Mouse (Mus musculus) hindbrain, embryonic 13.5 days (tissue): ENCODE results near the gene Auts2. TPM values are rescaled to one million over a fixed set of nuclear protein-coding genes. Genes with fewer than 3 reads are reported as not detected.

Source experiments
- ATAC-seq: fragments of 200-750 bp; cut with Nextera tagmentation; 2 replicates; pipeline ENCODE4 v1.8.0; 2017; ENCODE audit warnings: moderate TSS enrichment; ENCODE audit not compliant: low FRiP score
- H3K27ac ChIP-seq: fragments of 300-500 bp; sonication (generic); 2 replicates; pipeline ENCODE4 v1.5.1; 2015; ENCODE audit warnings: inconsistent platforms, mild to moderate bottlenecking, moderate library complexity
- H3K27me3 ChIP-seq: fragments of 300-500 bp; sonication (generic); 2 replicates; pipeline ENCODE4 v1.6.1; 2015; ENCODE audit warnings: mild to moderate bottlenecking, inconsistent platforms
- H3K36me3 ChIP-seq: fragments of 300-500 bp; sonication (generic); 2 replicates; pipeline ENCODE4 v1.6.1; 2015; ENCODE audit warnings: mild to moderate bottlenecking, inconsistent platforms
- H3K4me1 ChIP-seq: fragments of 300-500 bp; sonication (generic); replicated peaks from 2 replicates; pipeline ENCODE4 v1.6.1; 2015; ENCODE audit warnings: inconsistent platforms
- H3K4me2 ChIP-seq: fragments of 300-500 bp; sonication (generic); 2 replicates; pipeline ENCODE4 v1.6.1; 2015; ENCODE audit warnings: inconsistent platforms, mild to moderate bottlenecking, moderate library complexity
- H3K4me3 ChIP-seq: fragments of 300-500 bp; sonication (generic); 2 replicates; pipeline ENCODE4 v1.5.1; 2015; ENCODE audit warnings: mild to moderate bottlenecking, inconsistent platforms
- H3K9ac ChIP-seq: fragments of 300-500 bp; sonication (generic); 2 replicates; pipeline ENCODE4 v1.6.1; 2015; ENCODE audit warnings: mild to moderate bottlenecking, inconsistent platforms
- H3K9me3 ChIP-seq: fragments of 300-500 bp; sonication (generic); 2 replicates; pipeline ENCODE4 v1.6.1; 2016; ENCODE audit warnings: inconsistent platforms
- WGBS: fragments of 180-500 bp; shearing (Covaris S2); methylation state at CpG from one replicate; pipeline ENCODE4 v1.1.7; 2015; 5-methylcytosine and 5-hydroxymethylcytosine counted together
- polyA plus RNA-seq: library from polyadenylated mRNA; unstranded; fragments of >200 nt; fragmentation: Nextera tagmentation; extraction: Ambion mirVana; gene quantifications from 2 replicates; pipeline ENCODE4 v1.2.1, GENCODE M21; 2015

Gene Auts2
- polyA plus RNA-seq, 1 experiment from 2014 or later = 89.9 TPM

DNA sequence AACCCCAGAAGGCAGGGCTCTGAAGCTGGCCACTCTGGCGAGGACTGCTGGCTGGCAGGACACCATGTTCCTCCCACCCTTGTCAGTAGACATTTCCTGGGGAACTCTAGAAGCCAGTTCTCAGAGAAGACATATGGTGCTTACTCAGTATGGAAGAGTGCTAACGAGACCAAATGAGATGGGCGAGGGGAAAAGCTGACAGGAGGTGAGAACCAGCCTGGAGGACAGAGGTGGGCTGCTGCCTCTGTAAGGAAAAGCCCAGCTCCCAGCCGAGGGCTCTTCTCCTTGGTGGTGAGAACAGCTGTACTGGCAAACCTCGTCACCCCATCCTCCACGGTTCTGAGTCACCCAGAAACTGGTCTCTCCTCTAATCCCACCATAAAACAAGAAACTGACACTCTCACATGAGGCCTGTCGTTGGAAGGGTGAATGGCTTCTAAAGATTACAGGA is 729.8 kb downstream of the Auts2 start:
- no peak for ATAC-seq
- Histone ChIP-seq H3K4me2 (no peak overlapping the region), H3K9me3 (no peaks in the 10 kb centered on the region), H3K27ac (no peak overlapping the region; the same call in 1 of the 2 replicates), H3K4me3 (no peak overlapping the region), H3K27me3 (no peaks in the 10 kb centered on the region), H3K9ac (no peak overlapping the region), H3K36me3 (no peaks in the 10 kb centered on the region), H3K4me1 (peaks cover 26% of the 10 kb centered on the region)
- WGBS = 78% methylated on average over 7 of the region's 7 CpGs

DNA sequence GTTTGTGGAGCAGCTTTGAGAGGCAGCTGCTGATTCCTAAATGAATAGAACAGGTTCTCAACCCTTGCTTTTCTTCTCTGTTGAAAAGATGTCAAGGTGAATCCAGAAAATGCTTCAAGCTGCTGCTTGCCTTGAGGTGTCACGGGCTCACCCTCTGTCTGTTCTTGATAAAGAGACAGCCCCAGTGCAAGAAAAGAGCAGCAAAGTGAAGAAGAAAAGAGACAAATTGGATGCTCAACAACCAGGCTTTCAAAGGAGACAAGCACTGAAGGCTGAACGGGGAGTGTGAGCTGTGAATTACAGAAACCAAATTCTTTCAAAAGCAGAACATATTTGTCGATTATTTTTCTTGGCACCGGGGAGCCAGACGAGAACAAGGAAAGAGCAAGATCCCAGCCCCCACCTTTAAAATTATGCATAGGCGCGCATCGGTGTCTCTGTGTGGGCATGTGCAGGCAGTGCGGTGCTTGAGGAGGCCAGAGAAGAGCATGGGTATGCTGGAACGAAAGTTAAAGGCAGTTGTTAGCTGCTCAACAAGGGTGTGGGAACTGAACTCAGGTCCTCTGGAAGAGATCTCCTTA is 730.6 kb downstream of the Auts2 start:
- H3K36me3 ChIP-seq = no peaks in the 10 kb centered on the region
- H3K9ac ChIP-seq = no peak overlapping the region
- no peak overlapping the region for H3K4me3 ChIP-seq
- H3K27me3 ChIP-seq = no peaks in the 10 kb centered on the region
- no peak overlapping the region; the same call in 1 of the 2 replicates for H3K27ac ChIP-seq
- no peaks in the 10 kb centered on the region for H3K9me3 ChIP-seq
- H3K4me2 ChIP-seq = no peak overlapping the region
- no peak for ATAC-seq
- H3K4me1 ChIP-seq = peaks cover 34% of the 10 kb centered on the region
- WGBS = 75% methylated on average over 10 of the region's 10 CpGs

GRCm38 (mm10) chr5:131806350-131806749 is 736.8 kb downstream of the Auts2 start:
- H3K27me3 ChIP-seq = no peaks in the 10 kb centered on the region
- ATAC-seq = no peak
- H3K4me1 ChIP-seq = peaks cover 50% of the 10 kb centered on the region
- H3K4me2 ChIP-seq = no peak overlapping the region
- no peak overlapping the region for H3K27ac ChIP-seq
- H3K9ac ChIP-seq = no peak overlapping the region
- H3K9me3 ChIP-seq = no peaks in the 10 kb centered on the region
- no peak overlapping the region for H3K4me3 ChIP-seq
- H3K36me3 ChIP-seq = no peaks in the 10 kb centered on the region
- WGBS = 85% methylated on average over 2 of the region's 2 CpGs

DNA sequence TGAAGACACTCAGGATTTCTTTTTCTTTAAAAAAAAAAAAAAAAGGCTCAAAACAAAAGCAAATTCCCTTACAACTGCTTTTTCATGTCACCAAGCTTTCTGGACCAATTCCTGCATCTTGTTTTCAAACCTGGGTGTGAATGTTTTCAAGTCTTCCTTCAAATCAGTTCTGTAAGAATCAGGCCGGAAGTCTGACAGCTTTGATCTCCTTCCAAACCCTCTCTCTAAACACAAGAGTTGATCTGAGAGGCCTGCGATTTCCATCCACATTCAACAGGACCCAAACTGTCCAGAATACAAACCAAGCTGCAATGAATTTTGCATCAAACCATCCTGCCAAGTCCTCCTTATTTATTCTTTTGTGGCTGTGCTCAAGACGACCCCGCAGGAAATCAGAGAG is 737.9 kb downstream of the Auts2 start:
- H3K9me3 ChIP-seq = no peaks in the 10 kb centered on the region
- WGBS = 69% methylated on average over 4 of the region's 4 CpGs
- H3K4me3 ChIP-seq = no peak overlapping the region
- H3K27me3 ChIP-seq = no peaks in the 10 kb centered on the region
- H3K9ac ChIP-seq = no peak overlapping the region
- ATAC-seq = no peak
- H3K36me3 ChIP-seq = no peaks in the 10 kb centered on the region
- H3K4me1 ChIP-seq = peaks cover 55% of the 10 kb centered on the region
- H3K27ac ChIP-seq = no peak overlapping the region
- no peak overlapping the region for H3K4me2 ChIP-seq

- Histone ChIP-seq H3K36me3 (no peaks in the 10 kb centered on the region), H3K27me3 (no peaks in the 10 kb centered on the region), H3K27ac (0 out of 2 replicates have a peak overlapping the region, but pooled peaks have one; percentile 74), H3K4me3 (no peak overlapping the region), H3K9me3 (no peaks in the 10 kb centered on the region), H3K4me1 (peaks cover 62% of the 10 kb centered on the region), H3K4me2 (no peak overlapping the region), H3K9ac (no peak overlapping the region)
- ATAC-seq = no peak
- 57% methylated on average over 10 of the region's 10 CpGs for WGBS
Measured at GRCm38 (mm10) chr5:131803609-131804008, 739.5 kb downstream of the Auts2 start.

DNA sequence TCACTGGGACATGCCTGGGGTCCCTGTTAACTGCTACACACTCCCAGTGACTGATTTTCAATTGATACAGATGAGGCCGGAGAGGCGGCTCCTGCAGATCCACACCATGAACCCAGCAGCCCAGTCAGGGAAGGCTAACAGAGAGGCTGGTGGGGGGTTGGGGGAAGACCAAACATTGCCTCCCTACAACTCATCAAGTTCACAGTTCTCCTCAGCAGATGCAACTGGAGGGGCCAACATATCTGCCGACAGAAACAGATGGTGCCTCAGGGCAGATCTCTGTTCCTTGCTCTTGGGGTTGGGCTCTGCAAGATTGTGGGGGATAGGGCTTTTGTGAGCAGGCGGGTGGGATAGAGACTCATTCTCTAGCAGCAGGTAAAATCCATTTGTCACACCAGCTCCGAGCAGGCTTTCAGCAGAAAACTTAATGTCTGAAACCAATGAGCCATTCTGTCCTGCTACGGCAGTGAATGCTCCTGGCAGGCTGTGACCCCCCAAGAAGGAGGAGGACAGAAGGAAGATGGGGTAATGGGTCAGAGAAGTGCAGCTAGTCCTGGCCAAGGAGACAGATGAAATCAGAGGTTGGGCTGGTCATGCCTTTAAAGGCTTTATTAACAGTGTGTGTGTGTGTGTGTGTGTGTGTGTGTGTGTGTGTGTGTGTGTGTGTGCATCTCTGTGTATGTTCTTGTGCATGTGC is 740.7 kb downstream of the Auts2 start:
- H3K9ac ChIP-seq = peak overlapping the region; percentile 24; the same call in 1 of the 2 replicates
- no peaks in the 10 kb centered on the region for H3K27me3 ChIP-seq
- no peaks in the 10 kb centered on the region for H3K36me3 ChIP-seq
- peak overlapping the region; percentile 74 for H3K27ac ChIP-seq
- H3K9me3 ChIP-seq = no peaks in the 10 kb centered on the region
- no peak overlapping the region for H3K4me2 ChIP-seq
- no peak overlapping the region for H3K4me3 ChIP-seq
- ATAC-seq = peak; percentile 66
- WGBS = 13% methylated on average over 6 of the region's 6 CpGs
- peaks cover 58% of the 10 kb centered on the region for H3K4me1 ChIP-seq

DNA sequence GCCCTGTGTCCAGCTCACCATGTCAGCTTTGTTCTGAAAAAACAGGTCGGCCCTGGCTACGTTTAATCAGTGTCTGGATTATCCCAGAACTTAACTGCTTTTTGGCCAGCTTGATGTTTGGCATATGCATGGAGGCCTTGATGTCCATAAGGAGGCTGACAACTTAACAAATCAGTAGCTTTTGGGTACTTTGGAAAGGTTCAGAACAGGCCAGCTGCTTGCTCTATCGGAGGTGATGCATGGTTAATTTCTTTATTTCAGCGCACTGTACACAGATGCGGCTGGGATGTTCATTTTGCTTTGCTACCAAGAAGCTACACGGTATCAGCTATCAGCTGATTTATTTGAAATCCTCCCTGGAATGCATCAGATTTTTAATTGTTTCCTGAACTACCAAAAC is 741.2 kb downstream of the Auts2 start:
- no peaks in the 10 kb centered on the region for H3K27me3 ChIP-seq
- H3K9ac ChIP-seq = peak overlapping the region; percentile 24; the same call in 1 of the 2 replicates
- no peaks in the 10 kb centered on the region for H3K9me3 ChIP-seq
- peaks cover 64% of the 10 kb centered on the region for H3K4me1 ChIP-seq
- no peak overlapping the region for H3K4me3 ChIP-seq
- ATAC-seq = peak; percentile 78
- WGBS = 33% methylated on average over 6 of the region's 6 CpGs
- peak overlapping the region; percentile 74 for H3K27ac ChIP-seq
- H3K4me2 ChIP-seq = no peak overlapping the region
- H3K36me3 ChIP-seq = no peaks in the 10 kb centered on the region

DNA sequence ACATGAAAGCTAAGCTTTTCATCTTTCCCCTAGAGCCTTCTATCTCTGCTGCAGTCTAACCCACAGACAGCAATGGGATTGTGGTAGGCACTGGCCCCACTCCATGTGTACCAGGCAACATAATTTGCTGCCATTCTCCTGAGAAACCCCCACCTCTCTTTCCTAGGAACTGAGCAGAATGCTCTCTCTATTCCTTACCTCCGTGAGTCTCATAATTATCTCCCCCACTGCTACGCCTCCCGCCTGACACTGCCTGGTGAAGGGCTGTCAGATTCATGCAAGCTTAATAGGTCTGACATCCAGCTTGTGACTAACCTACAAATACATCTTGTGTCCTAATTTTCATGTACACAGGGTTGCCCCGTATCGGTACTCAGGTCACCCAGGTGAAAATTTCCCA is 744.8 kb downstream of the Auts2 start:
- no peak for ATAC-seq
- Histone ChIP-seq H3K36me3 (no peaks in the 10 kb centered on the region), H3K4me3 (no peak overlapping the region), H3K9me3 (no peaks in the 10 kb centered on the region), H3K4me1 (peaks cover 80% of the 10 kb centered on the region), H3K27ac (peak overlapping the region; percentile 62), H3K4me2 (no peak overlapping the region), H3K9ac (no peak overlapping the region), H3K27me3 (0 out of 2 replicates have a peak, but pooled peaks cover 3% of the 10 kb centered on the region)
- WGBS = 33% methylated on average over 5 of the region's 5 CpGs

DNA sequence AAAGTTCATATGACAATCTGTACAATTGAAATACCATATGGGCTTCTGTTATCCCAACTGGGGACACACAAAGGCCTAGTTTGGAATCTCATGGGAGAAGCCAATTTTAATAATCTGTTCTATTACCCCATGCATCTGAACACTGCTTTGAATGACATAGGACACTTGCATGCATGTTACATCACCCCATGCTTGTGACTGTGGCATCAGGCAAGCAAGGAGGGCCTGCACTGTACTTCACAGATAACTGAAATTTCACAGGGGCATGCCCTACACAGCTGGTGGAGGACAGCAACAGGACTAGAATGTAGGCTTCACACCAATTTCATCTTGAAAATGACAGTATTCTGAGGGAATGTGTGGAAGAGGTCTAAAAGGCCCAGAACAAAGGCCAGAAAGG is 746.1 kb downstream of the Auts2 start:
- H3K4me1 ChIP-seq = peaks cover 80% of the 10 kb centered on the region
- no peak overlapping the region for H3K9ac ChIP-seq
- H3K9me3 ChIP-seq = no peaks in the 10 kb centered on the region
- no peak overlapping the region for H3K4me3 ChIP-seq
- H3K27me3 ChIP-seq = 0 out of 2 replicates have a peak, but pooled peaks cover 3% of the 10 kb centered on the region
- no peak for ATAC-seq
- no peak overlapping the region for H3K4me2 ChIP-seq
- no peaks in the 10 kb centered on the region for H3K36me3 ChIP-seq
- H3K27ac ChIP-seq = no peak overlapping the region

DNA sequence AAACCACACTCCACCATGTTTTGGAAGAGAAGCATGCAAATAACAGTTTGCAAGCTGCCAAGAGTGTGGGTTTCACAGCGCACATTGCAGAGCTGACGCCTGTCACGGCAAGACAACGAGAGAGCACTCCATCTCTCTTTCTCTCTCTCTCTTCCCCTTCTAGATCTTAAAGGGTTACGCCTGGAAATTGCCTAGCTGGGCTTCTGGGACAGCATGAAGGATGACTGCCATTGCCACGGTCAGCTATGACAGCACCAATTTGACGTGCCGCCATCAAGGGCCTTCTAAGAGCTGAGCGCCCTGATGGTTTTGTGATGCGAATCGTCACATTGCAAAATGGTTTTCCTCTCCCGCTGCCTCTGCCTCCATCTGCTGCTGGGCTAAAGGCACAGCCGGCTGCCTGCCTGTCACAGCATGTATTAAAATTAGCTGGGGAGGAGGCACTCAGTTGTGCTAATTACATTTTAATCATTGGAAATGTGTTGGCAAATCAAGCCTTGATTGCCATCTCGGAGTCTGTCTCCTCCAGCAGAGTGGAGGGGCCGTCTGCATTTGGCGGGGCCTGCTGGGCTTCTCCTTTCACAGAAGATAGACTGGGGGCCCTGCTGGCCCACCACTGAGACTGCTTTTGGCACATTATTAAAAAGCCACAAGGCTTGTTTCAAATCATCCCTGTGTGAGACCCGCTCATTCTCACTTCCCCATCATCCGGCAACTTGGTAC is 748.6 kb downstream of the Auts2 start:
- Histone ChIP-seq H3K27me3 (0 out of 2 replicates have a peak, but pooled peaks cover 3% of the 10 kb centered on the region), H3K4me3 (no peak overlapping the region), H3K4me2 (peak overlapping the region; percentile 29), H3K9me3 (no peaks in the 10 kb centered on the region), H3K4me1 (peaks cover 72% of the 10 kb centered on the region), H3K27ac (peak overlapping the region; percentile 85), H3K36me3 (no peaks in the 10 kb centered on the region), H3K9ac (peak overlapping the region; percentile 43; the same call in 1 of the 2 replicates)
- 11% methylated on average over 18 of the region's 18 CpGs for WGBS
- peak; percentile 84 for ATAC-seq

- no peak for ATAC-seq
- Histone ChIP-seq H3K27me3 (no peaks in the 10 kb centered on the region), H3K36me3 (no peaks in the 10 kb centered on the region), H3K4me3 (no peak overlapping the region), H3K4me1 (peaks cover 54% of the 10 kb centered on the region), H3K9me3 (no peaks in the 10 kb centered on the region), H3K4me2 (no peak overlapping the region), H3K9ac (no peak overlapping the region), H3K27ac (no peak overlapping the region)
- 43% methylated on average over 8 of the region's 8 CpGs for WGBS
Measured at GRCm38 (mm10) chr5:131789601-131790000, 753.5 kb downstream of the Auts2 start.

DNA sequence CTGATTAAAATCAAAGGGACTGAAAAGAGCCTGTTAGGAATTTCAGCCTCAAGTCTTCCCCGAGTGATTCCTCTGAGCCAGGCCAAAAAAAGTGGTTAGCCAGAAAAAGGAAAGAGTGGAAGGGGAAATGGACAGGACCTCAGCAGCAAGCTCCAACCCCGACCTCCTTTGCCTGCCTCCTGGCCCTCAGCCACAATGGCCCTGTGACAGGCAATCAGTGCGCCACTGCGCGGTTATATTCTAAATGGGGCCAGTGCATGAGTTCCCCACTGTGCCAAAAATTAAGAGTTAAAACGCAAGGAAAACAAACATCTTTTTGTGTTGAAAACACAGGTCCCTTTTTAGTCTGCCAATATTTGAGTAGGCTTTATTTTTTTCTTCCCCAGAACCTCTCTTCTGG is 755.1 kb downstream of the Auts2 start:
- H3K9me3 ChIP-seq = no peaks in the 10 kb centered on the region
- H3K9ac ChIP-seq = no peak overlapping the region
- ATAC-seq = no peak
- 0 out of 2 replicates have a peak overlapping the region, but pooled peaks have one; percentile 36 for H3K27ac ChIP-seq
- H3K4me1 ChIP-seq = peaks cover 46% of the 10 kb centered on the region
- H3K36me3 ChIP-seq = no peaks in the 10 kb centered on the region
- 11% methylated on average over 6 of the region's 6 CpGs for WGBS
- H3K4me2 ChIP-seq = no peak overlapping the region
- H3K4me3 ChIP-seq = no peak overlapping the region
- H3K27me3 ChIP-seq = no peaks in the 10 kb centered on the region
